Mouse (Mus musculus): Measurements from ENCODE around the gene Osm. TPM values are rescaled to one million over a fixed set of nuclear protein-coding genes. Genes with fewer than 3 reads are reported as not detected.

Osm gene
- polyA plus RNA-seq, 1 experiment from 2014 or later: not detected

GRCm38 (mm10) chr11:4271544-4271943, 35.3 kb downstream of the Osm start:
- no peak overlapping the region for H3K4me2 ChIP-seq (ENCODE audit: low read length)
- no peak for ATAC-seq
- no peak overlapping the region for H3K27ac ChIP-seq (ENCODE audit: low read length)
- peaks cover 16% of the 10 kb centered on the region for H3K27me3 ChIP-seq (replicated peaks; ENCODE audit: control insufficient read depth, insufficient read depth, low read length)
- H3K9me3 ChIP-seq (ENCODE audit: control insufficient read depth, low read length): no peaks in the 10 kb centered on the region
- no peak overlapping the region for H3K9ac ChIP-seq (replicated peaks; ENCODE audit: low read depth, low read length)
- H3K36me3 ChIP-seq (ENCODE audit: control insufficient read depth, insufficient read depth): no peaks in the 10 kb centered on the region
- peaks cover 6% of the 10 kb centered on the region for H3K4me1 ChIP-seq (replicated peaks; ENCODE audit: control insufficient read depth, insufficient read depth, low read length)
- WGBS: 51% methylated on average over 11 of the region's 11 CpGs
- H3K4me3 ChIP-seq (replicated peaks; ENCODE audit: low read length): no peak overlapping the region

GRCm38 (mm10) chr11:4276411-4276861, 40.2 kb downstream of the Osm start:
- Histone ChIP-seq H3K27me3 (replicated peaks; ENCODE audit: control insufficient read depth, insufficient read depth, low read length) (no peaks in the 10 kb centered on the region), H3K4me3 (replicated peaks; ENCODE audit: low read length) (no peak overlapping the region), H3K36me3 (ENCODE audit: control insufficient read depth, insufficient read depth) (no peaks in the 10 kb centered on the region), H3K9ac (replicated peaks; ENCODE audit: low read depth, low read length) (no peak overlapping the region), H3K4me1 (replicated peaks; ENCODE audit: control insufficient read depth, insufficient read depth, low read length) (no peaks in the 10 kb centered on the region), H3K9me3 (ENCODE audit: control insufficient read depth, low read length) (no peaks in the 10 kb centered on the region), H3K27ac (ENCODE audit: low read length) (no peak overlapping the region), H3K4me2 (ENCODE audit: low read length) (no peak overlapping the region)
- WGBS: 65% methylated on average over 11 of the region's 11 CpGs
- ATAC-seq: no peak

DNA sequence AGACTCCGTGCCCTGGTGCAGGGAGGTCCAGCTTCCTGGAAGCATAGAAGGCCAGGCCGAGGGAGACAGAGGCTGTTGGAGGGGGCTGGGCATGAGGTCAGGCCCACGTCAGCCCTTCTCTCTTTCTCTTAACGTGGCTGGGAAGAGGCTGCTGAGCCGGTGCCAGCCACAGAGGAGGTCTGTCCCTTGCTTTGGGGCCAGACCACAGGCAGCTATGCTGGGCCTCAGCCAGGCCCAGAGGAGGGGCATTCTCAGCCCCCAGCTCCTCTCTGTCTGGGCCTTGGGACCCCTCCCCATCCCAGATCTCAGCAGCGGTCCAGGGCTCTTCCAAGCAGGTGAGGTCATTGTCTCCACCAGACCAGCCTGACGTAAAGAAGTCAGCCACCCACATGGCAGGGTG, 43.7 kb downstream of the Osm start:
- H3K27me3 ChIP-seq (replicated peaks; ENCODE audit: control insufficient read depth, insufficient read depth, low read length): no peaks in the 10 kb centered on the region
- ATAC-seq: no peak
- no peak overlapping the region for H3K4me2 ChIP-seq (ENCODE audit: low read length)
- H3K4me1 ChIP-seq (replicated peaks; ENCODE audit: control insufficient read depth, insufficient read depth, low read length): no peaks in the 10 kb centered on the region
- no peak overlapping the region for H3K4me3 ChIP-seq (replicated peaks; ENCODE audit: low read length)
- no peak overlapping the region for H3K9ac ChIP-seq (replicated peaks; ENCODE audit: low read depth, low read length)
- WGBS: 33% methylated on average over 7 of the region's 7 CpGs
- H3K9me3 ChIP-seq (ENCODE audit: control insufficient read depth, low read length): no peaks in the 10 kb centered on the region
- H3K36me3 ChIP-seq (ENCODE audit: control insufficient read depth, insufficient read depth): no peaks in the 10 kb centered on the region
- no peak overlapping the region for H3K27ac ChIP-seq (ENCODE audit: low read length)

- H3K9me3 ChIP-seq (ENCODE audit: control insufficient read depth, low read length): no peaks in the 10 kb centered on the region
- no peak overlapping the region for H3K9ac ChIP-seq (replicated peaks; ENCODE audit: low read depth, low read length)
- no peak overlapping the region for H3K4me2 ChIP-seq (ENCODE audit: low read length)
- no peaks in the 10 kb centered on the region for H3K27me3 ChIP-seq (replicated peaks; ENCODE audit: control insufficient read depth, insufficient read depth, low read length)
- H3K4me1 ChIP-seq (replicated peaks; ENCODE audit: control insufficient read depth, insufficient read depth, low read length): no peaks in the 10 kb centered on the region
- H3K4me3 ChIP-seq (replicated peaks; ENCODE audit: low read length): no peak overlapping the region
- H3K27ac ChIP-seq (ENCODE audit: low read length): no peak overlapping the region
- no peaks in the 10 kb centered on the region for H3K36me3 ChIP-seq (ENCODE audit: control insufficient read depth, insufficient read depth)
- ATAC-seq: no peak
- WGBS: 84% methylated on average over 6 of the region's 6 CpGs
These were observed 45.6 kb downstream of the Osm start for GRCm38 (mm10) chr11:4281852-4282251.

- Histone ChIP-seq H3K9ac (replicated peaks; ENCODE audit: low read depth, low read length) (no peak overlapping the region), H3K4me1 (replicated peaks; ENCODE audit: control insufficient read depth, insufficient read depth, low read length) (no peaks in the 10 kb centered on the region), H3K4me3 (replicated peaks; ENCODE audit: low read length) (no peak overlapping the region), H3K4me2 (ENCODE audit: low read length) (no peak overlapping the region), H3K36me3 (ENCODE audit: control insufficient read depth, insufficient read depth) (no peaks in the 10 kb centered on the region), H3K9me3 (ENCODE audit: control insufficient read depth, low read length) (no peaks in the 10 kb centered on the region), H3K27me3 (replicated peaks; ENCODE audit: control insufficient read depth, insufficient read depth, low read length) (no peaks in the 10 kb centered on the region), H3K27ac (ENCODE audit: low read length) (no peak overlapping the region)
- no peak for ATAC-seq
- 31% methylated on average over 4 of the region's 4 CpGs for WGBS
These were observed 47.4 kb downstream of the Osm start for GRCm38 (mm10) chr11:4283627-4284026.

- no peaks in the 10 kb centered on the region for H3K36me3 ChIP-seq (ENCODE audit: control insufficient read depth, insufficient read depth)
- 70% methylated on average over 3 of the region's 3 CpGs for WGBS
- H3K4me3 ChIP-seq (replicated peaks; ENCODE audit: low read length): no peak overlapping the region
- ATAC-seq: no peak
- no peaks in the 10 kb centered on the region for H3K4me1 ChIP-seq (replicated peaks; ENCODE audit: control insufficient read depth, insufficient read depth, low read length)
- H3K4me2 ChIP-seq (ENCODE audit: low read length): no peak overlapping the region
- H3K9ac ChIP-seq (replicated peaks; ENCODE audit: low read depth, low read length): no peak overlapping the region
- no peaks in the 10 kb centered on the region for H3K9me3 ChIP-seq (ENCODE audit: control insufficient read depth, low read length)
- no peak overlapping the region for H3K27ac ChIP-seq (ENCODE audit: low read length)
- no peaks in the 10 kb centered on the region for H3K27me3 ChIP-seq (replicated peaks; ENCODE audit: control insufficient read depth, insufficient read depth, low read length)
These were observed 53.1 kb downstream of the Osm start for GRCm38 (mm10) chr11:4289280-4289679.

Other genes starting within 250 kb of the Osm start
- not detected in 2 replicates for gene Sec14l4, start 205.0 kb upstream of the Osm start, polyA plus RNA-seq (2015; fragmentation: Nextera tagmentation; extraction: Ambion mirVana)
- 1.2 and 2.8 TPM in 2 replicates for gene Sec14l3, start 171.6 kb upstream of the Osm start, polyA plus RNA-seq (2015; fragmentation: Nextera tagmentation; extraction: Ambion mirVana)
- 8.8 and 10.3 TPM in 2 replicates for gene Mtfp1, start 141.0 kb upstream of the Osm start, polyA plus RNA-seq (2015; fragmentation: Nextera tagmentation; extraction: Ambion mirVana)
- gene Sec14l2, start 113.0 kb upstream of the Osm start, polyA plus RNA-seq (2015; fragmentation: Nextera tagmentation; extraction: Ambion mirVana): 1.6 and 1.7 TPM in 2 replicates
- gene Rnf215, start 101.2 kb upstream of the Osm start, polyA plus RNA-seq (2015; fragmentation: Nextera tagmentation; extraction: Ambion mirVana): 51.7 and 52.6 TPM in 2 replicates
- gene Ccdc157, start 76.1 kb upstream of the Osm start, polyA plus RNA-seq (2015; fragmentation: Nextera tagmentation; extraction: Ambion mirVana): 6.7 and 8.0 TPM in 2 replicates
- gene Sf3a1, start 76.1 kb upstream of the Osm start, polyA plus RNA-seq (2015; fragmentation: Nextera tagmentation; extraction: Ambion mirVana): 59.4 and 60.6 TPM in 2 replicates
- gene Tbc1d10a, start 49.6 kb upstream of the Osm start, polyA plus RNA-seq (2015; fragmentation: Nextera tagmentation; extraction: Ambion mirVana): 29.1 and 33.4 TPM in 2 replicates
- gene Castor1, start 18.2 kb upstream of the Osm start, polyA plus RNA-seq (2015; fragmentation: Nextera tagmentation; extraction: Ambion mirVana): 2.3 TPM in 2 replicates
- gene Lif, start 21.1 kb downstream of the Osm start, polyA plus RNA-seq (2015; fragmentation: Nextera tagmentation; extraction: Ambion mirVana): 0.05 TPM in 1 of 2 replicates, not detected in the other
- gene Hormad2, start 204.7 kb downstream of the Osm start, polyA plus RNA-seq (2015; fragmentation: Nextera tagmentation; extraction: Ambion mirVana): 0.18 TPM in 1 of 2 replicates, not detected in the other

Data from forebrain, embryonic 16.5 days (tissue).